9 mouse cellular contexts compared by ENCODE assay signal in the genomic region with DNA sequence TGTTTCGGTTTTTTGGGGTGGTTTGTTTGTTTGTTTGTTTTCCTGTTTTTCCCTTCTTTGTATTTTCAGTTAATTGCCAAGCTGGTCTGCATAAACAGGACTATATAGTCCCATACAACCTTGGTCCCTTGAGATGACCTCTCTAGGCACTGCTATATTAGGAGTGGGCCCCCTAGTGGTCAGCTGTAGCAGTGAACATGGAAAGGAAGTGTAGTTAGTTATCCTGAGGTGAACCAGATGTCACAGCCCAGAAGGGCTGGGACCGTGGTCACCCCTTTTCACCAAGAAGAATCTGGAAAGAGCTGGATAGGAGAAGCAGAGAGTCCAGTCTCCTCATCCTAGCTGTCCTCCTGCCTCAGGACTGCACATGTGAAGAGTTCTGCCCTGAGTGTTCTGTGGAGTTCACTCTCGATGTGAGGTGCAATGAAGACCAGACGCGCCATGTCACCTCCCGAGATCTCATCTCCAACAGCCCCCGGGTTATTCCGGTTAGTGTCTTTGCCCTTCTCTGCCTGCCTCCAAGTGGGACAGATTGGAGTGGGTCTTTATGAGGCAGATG. TPM values are rescaled to one million over a fixed set of nuclear protein-coding genes. Genes with fewer than 3 reads are reported as not detected.
DNase-seq lines count a peak whose midpoint lies in the region; ATAC-seq and TF ChIP-seq lines count a peak whose summit lies in the region.
"Had no signal": no experiment of that assay in that cellular context is flagged by ENCODE, and none has a peak within 500 bp of the region (broad histone marks: within the 10 kb centered on the region; RNA-seq: fewer than 3 reads in every experiment).

No protein-coding gene starts in this region.

- H3K4me3 ChIP-seq in layer of hippocampus, adult 2 months, result no peak overlapping the region
- no peak overlapping the region for H3K4me3 ChIP-seq in ES-E14 (ENCODE audit: insufficient read depth in 1 of 2, low read depth in 1 of 2, low read length in 2 of 2, poor library complexity in 1 of 2, severe bottlenecking in 1 of 2)
- H3K4me3 ChIP-seq in liver, embryonic 13.5 days (replicated peaks), result no peak overlapping the region
- H3K4me3 ChIP-seq: limb, embryonic 15.5 days had no signal

- no peak overlapping the region for H3K9ac ChIP-seq in ES-E14 (ENCODE audit: insufficient read depth, low read depth, low read length, poor library complexity, severe bottlenecking)
- H3K9ac ChIP-seq in liver, embryonic 13.5 days, result no peak overlapping the region
- H3K9ac ChIP-seq: limb, embryonic 15.5 days had no signal

- H3K27me3 ChIP-seq in liver, embryonic 13.5 days, result no peaks in the 10 kb centered on the region
- H3K27me3 ChIP-seq: limb, embryonic 15.5 days had no signal

- peak; percentile 93 for TF ChIP-seq CTCF in layer of hippocampus, adult 2 months (conservative IDR thresholded peaks at IDR 0.05)

- no peak overlapping the region for H3K4me2 ChIP-seq in liver, embryonic 13.5 days
- H3K4me2 ChIP-seq: limb, embryonic 15.5 days had no signal

- peak in 1 of 2 experiments; percentile 64 for DNase-seq in layer of hippocampus, adult 2 months (ENCODE audit: low spot score in 2 of 2)
- no peak for DNase-seq in layer of hippocampus, adult 8-10 months (ENCODE audit: low spot score in 2 of 2)
- DNase-seq in ES-E14 (ENCODE audit: low read depth, low spot score), result peak; percentile 50
- peak; percentile 72 for DNase-seq in c-Kit-negative CD71-positive TER-119-positive erythroid progenitor cells, embryonic 14.5 days (ENCODE audit: low read depth, low spot score)
- DNase-seq in heart, postnatal 36 days, result peak; percentile 71 to 74
- DNase-seq in liver, embryonic 13.5 days, result peak; percentile 69
- peak; percentile 64 for DNase-seq in right cerebral cortex, postnatal 4 days
- DNase-seq in frontal cortex, postnatal 25 days (ENCODE audit: low spot score in 2 of 2), result no peak

- ATAC-seq in liver, embryonic 13.5 days (ENCODE audit: low read depth), result peak; percentile 43; the same call in 1 of the 2 replicates

- in situ Hi-C loops in ES-E14 (cut with MboI; ENCODE audit: low sequenced_read_pairs in 2 of 2, unreplicated experiment in 2 of 2), result no loop called here

- intact Hi-C loops in heart, postnatal 36 days (cut with DNase I), result no loop called here

- no peak overlapping the region for H3K27ac ChIP-seq in layer of hippocampus, adult 2 months
- no peak overlapping the region for H3K27ac ChIP-seq in ES-E14 (ENCODE audit: insufficient read depth, low read depth, low read length, poor library complexity, severe bottlenecking)
- no peak overlapping the region for H3K27ac ChIP-seq in liver, embryonic 13.5 days
- H3K27ac ChIP-seq: limb, embryonic 15.5 days had no signal

- no peaks in the 10 kb centered on the region for H3K9me3 ChIP-seq in ES-E14 (ENCODE audit: control insufficient read depth, insufficient read depth, low read depth, low read length)
- H3K9me3 ChIP-seq in liver, embryonic 13.5 days (replicated peaks), result no peaks in the 10 kb centered on the region
- H3K9me3 ChIP-seq: limb, embryonic 15.5 days had no signal

- H3K4me1 ChIP-seq in ES-E14 (ENCODE audit: control insufficient read depth in 2 of 2, insufficient read depth in 2 of 2, low read length in 2 of 2, poor library complexity in 1 of 2), result peaks cover 0 to 20% of the 10 kb centered on the region in 2 experiments; a peak in 2 of 4 replicates
- peaks cover 66% of the 10 kb centered on the region for H3K4me1 ChIP-seq in liver, embryonic 13.5 days (replicated peaks)

- WGBS in liver, embryonic 13.5 days (ENCODE audit: insufficient replicate concordance), result 68% methylated on average over 8 of the region's 8 CpGs

- H3K36me3 ChIP-seq in ES-E14 (ENCODE audit: control insufficient read depth, insufficient read depth, low read length, poor library complexity, severe bottlenecking), result peaks cover 48% of the 10 kb centered on the region
- peaks cover 71% of the 10 kb centered on the region for H3K36me3 ChIP-seq in liver, embryonic 13.5 days

TF ChIP-seq in ES-E14, 5 proteins besides CTCF, POLR2A, EP300 and RAD21:
- TF ChIP-seq HCFC1 (IDR thresholded peaks at IDR 0.05; ENCODE audit: borderline replicate concordance, insufficient read depth, low read length) (no peak), ZC3H11A (IDR thresholded peaks at IDR 0.05; ENCODE audit: borderline replicate concordance, low read depth, low read length) (no peak), ZNF384 (IDR thresholded peaks at IDR 0.05; ENCODE audit: low read depth, low read length) (no peak), MAFK (IDR thresholded peaks at IDR 0.05; ENCODE audit: insufficient read depth, low read depth, low read length) (no peak), CHD2 (IDR thresholded peaks at IDR 0.05; ENCODE audit: low read depth, low read length) (no peak)

RNA-seq across cellular contexts. Expression of a gene that starts 4.2 kb away (rescaled TPM):
- 10 to 100 TPM; 69.1 to 71.4 TPM for total RNA-seq in layer of hippocampus, adult 2 months (2021)
- 10 to 100 TPM; 62.9 to 80.4 (median 72.9) TPM for total RNA-seq in layer of hippocampus, adult 8-10 months (2022)
- total RNA-seq in ES-E14 (2012; rRNA removed), result 88.7 and 119 TPM in 2 replicates
- 10 to 100 TPM; 69.1 to 69.9 TPM for total RNA-seq in heart, postnatal 36 days (2021)
- 94.5 and 95.3 TPM in 2 replicates for polyA plus RNA-seq in liver, embryonic 13.5 days (2015; fragmentation: Nextera tagmentation; extraction: Ambion mirVana)

RNA-seq across cellular contexts. Expression of a gene that starts 14.7 kb away (rescaled TPM):
- 10 to 100 TPM; 24.1 to 26.4 TPM for total RNA-seq in layer of hippocampus, adult 2 months (2021)
- total RNA-seq in layer of hippocampus, adult 8-10 months (2022), result 10 to 100 TPM; 18.1 to 22.7 (median 19.8) TPM
- 4.3 and 4.9 TPM in 2 replicates for total RNA-seq in ES-E14 (2012; rRNA removed)
- total RNA-seq in heart, postnatal 36 days (2021), result 10 to 100 TPM; 16.6 to 20.4 TPM
- polyA plus RNA-seq in liver, embryonic 13.5 days (2015; fragmentation: Nextera tagmentation; extraction: Ambion mirVana), result 9.3 and 9.8 TPM in 2 replicates

RNA-seq across cellular contexts. Expression of a gene that starts 23.3 kb away (rescaled TPM):
- 10 to 100 TPM; 60.9 to 67.2 TPM for total RNA-seq in layer of hippocampus, adult 2 months (2021)
- total RNA-seq in layer of hippocampus, adult 8-10 months (2022), result 10 to 100 TPM; 62.0 to 88.0 (median 71.0) TPM
- total RNA-seq in ES-E14 (2012; rRNA removed), result 98.5 and 134 TPM in 2 replicates
- total RNA-seq in heart, postnatal 36 days (2021), result 10 to 100 TPM; 73.7 to 91.4 TPM
- 66.7 and 68.0 TPM in 2 replicates for polyA plus RNA-seq in liver, embryonic 13.5 days (2015; fragmentation: Nextera tagmentation; extraction: Ambion mirVana)

RNA-seq across cellular contexts. Expression of a gene that starts 23.3 kb away (rescaled TPM):
- 10 to 100 TPM; 78.2 to 83.7 TPM for total RNA-seq in layer of hippocampus, adult 2 months (2021)
- total RNA-seq in layer of hippocampus, adult 8-10 months (2022), result 10 to 100 TPM; 83.6 to 98.9 (median 87.1) TPM
- 42.9 and 47.1 TPM in 2 replicates for total RNA-seq in ES-E14 (2012; rRNA removed)
- total RNA-seq in heart, postnatal 36 days (2021), result 100 to 1,000 TPM; 536 to 626 TPM
- 51.4 and 51.5 TPM in 2 replicates for polyA plus RNA-seq in liver, embryonic 13.5 days (2015; fragmentation: Nextera tagmentation; extraction: Ambion mirVana)

RNA-seq across cellular contexts. Expression of a gene that starts 51.2 kb away (rescaled TPM):
- total RNA-seq in layer of hippocampus, adult 2 months (2021), result 1 to 10 TPM; 3.4 to 6.0 TPM
- 10 to 100 TPM in 1 of 4 experiments, 1 to 10 TPM in 3; 3.7 to 10.8 (median 6.9) TPM for total RNA-seq in layer of hippocampus, adult 8-10 months (2022)
- 1.3 and 5.1 TPM in 2 replicates for total RNA-seq in ES-E14 (2012; rRNA removed)
- total RNA-seq in heart, postnatal 36 days (2021), result not detected
- polyA plus RNA-seq in liver, embryonic 13.5 days (2015; fragmentation: Nextera tagmentation; extraction: Ambion mirVana), result 0.36 and 0.48 TPM in 2 replicates
- polyA plus RNA-seq: limb, embryonic 15.5 days had no signal

Comparison
In these comparisons a context has a peak if more than half of its experiments do, and no peak if none do; other contexts are left out.
1. DNase-seq: peak in ES-E14 (single experiment), c-Kit-negative CD71-positive TER-119-positive erythroid progenitor cells, embryonic 14.5 days (single experiment), heart, postnatal 36 days (2 of 2), liver, embryonic 13.5 days (single experiment) and right cerebral cortex, postnatal 4 days (single experiment); none in layer of hippocampus, adult 8-10 months (0 of 2) and frontal cortex, postnatal 25 days (0 of 2).